Mouse (Mus musculus) layer of hippocampus, postnatal 36 days (tissue): Measurements from ENCODE around the gene Cyp4f15. TPM values are rescaled to one million over a fixed set of nuclear protein-coding genes. Genes with fewer than 3 reads are reported as not detected.
"Not testable (repeated sequence)": the region's sequence is repeated elsewhere in the genome, so short reads cannot be mapped to it uniquely, and the experiment has no call there.

Source experiments
- DNase-seq, 2 experiments: peaks; one replicate each; pipeline ENCODE4 v3.0.0; 2022
- total RNA-seq, 2 experiments: library from RNA; stranded (reverse); gene quantifications; 2 replicates each; pipeline ENCODE4 v1.2.3; 2021

Gene Cyp4f15
- 10 to 100 TPM; 16.7 to 20.8 TPM for total RNA-seq

GRCm38 (mm10) chr17:32685048-32685750, at the start of gene Cyp4f15:
Gene Cyp4f15 (plus strand): TSS chr17:32685627.
- peak; percentile 49 to 56 for DNase-seq

- DNase-seq = no peak
These were observed 49.1 kb upstream of the Cyp4f15 start for GRCm38 (mm10) chr17:32636341-32636740.

- no peak for DNase-seq
These were observed 48.3 kb upstream of the Cyp4f15 start for GRCm38 (mm10) chr17:32637151-32637550.

DNA sequence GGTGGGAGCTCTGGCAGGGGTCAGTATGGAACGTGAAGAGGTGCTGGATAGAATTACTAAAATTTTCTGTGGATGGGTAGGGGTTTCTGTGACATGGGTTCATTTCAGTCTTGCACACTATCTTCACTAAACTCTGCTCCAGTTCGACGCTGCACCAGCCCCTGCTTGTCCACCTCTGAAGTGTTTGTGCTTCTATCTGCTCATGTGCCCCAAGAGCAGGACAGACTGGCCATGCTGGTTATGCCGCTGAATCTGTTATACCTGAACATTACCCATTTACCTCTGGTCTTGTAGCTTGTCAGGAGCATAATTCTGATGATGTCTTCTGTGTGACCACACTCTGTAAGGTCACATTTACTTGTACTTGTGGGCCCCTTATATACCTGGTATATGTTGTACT, 38.8 kb upstream of the Cyp4f15 start:
- no peak for DNase-seq

- no peak for DNase-seq
These were observed 31.6 kb upstream of the Cyp4f15 start for GRCm38 (mm10) chr17:32653860-32654259.

- DNase-seq = no peak
These were observed 28.4 kb upstream of the Cyp4f15 start for GRCm38 (mm10) chr17:32657041-32657440.

DNA sequence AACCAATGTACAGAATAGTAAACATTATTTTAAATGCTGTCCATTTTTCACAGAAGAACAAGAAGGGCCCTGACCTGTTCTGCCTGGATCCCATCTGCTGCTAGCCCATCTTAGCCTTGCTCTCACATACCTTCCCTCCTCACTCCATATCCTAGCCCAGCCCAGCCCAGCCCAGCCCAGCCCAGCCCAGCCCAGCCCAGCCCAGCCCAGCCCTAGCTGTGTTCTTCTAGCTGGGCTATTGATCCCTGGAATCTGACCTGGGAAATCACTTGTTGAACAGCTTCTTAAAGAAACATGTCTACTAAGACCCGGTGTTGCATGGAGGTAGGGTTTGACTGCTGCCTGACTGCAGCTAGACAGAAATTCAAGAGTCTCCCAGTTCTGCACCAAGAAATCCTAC, 27.2 kb upstream of the Cyp4f15 start:
- no peak for DNase-seq

DNA sequence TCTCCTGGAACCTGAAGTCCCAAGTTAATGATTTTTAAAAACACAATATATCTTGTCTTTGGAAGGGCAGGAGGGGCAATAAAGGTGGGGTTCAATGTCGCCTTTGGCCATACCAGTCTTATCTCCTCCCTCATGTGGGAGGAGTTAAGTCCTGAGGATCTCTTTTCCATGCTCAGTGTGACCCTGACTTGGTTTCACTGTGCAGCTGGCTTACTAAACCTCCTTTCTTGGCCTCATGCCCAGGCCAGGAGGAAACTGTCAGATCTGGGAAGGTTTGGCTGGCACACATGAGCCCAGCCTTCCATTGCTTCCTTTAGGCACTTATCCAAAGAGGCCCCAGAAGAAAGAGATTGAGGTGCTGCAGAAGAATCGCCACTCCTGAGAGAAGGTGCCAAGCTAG, 26.7 kb upstream of the Cyp4f15 start, which contains the start of gene Cyp4f40:
Gene Cyp4f40 (plus strand): TSS at position 189 of the 400 bp plus-strand sequence.
- peak in 1 of 2 experiments; percentile 2 for DNase-seq

DNA sequence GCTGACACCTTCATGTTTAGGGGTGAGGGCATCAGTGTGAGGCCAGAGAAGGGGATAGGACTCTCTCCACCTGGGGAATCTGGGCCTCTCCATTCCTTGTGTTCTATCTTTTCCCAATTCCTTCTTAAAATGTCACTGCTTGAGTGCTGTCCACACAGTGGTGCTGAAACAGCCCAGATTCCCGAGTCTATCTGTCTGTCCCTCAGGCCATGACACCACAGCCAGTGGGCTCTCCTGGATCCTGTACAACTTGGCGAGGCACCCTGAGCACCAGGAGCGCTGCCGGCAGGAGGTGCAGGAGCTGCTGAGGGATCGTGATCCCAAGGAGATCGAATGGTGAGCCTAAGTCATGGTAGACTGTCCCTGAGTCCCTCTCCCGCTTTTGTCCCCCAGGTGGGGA, 11.5 kb upstream of the Cyp4f15 start:
- no peak for DNase-seq

DNA sequence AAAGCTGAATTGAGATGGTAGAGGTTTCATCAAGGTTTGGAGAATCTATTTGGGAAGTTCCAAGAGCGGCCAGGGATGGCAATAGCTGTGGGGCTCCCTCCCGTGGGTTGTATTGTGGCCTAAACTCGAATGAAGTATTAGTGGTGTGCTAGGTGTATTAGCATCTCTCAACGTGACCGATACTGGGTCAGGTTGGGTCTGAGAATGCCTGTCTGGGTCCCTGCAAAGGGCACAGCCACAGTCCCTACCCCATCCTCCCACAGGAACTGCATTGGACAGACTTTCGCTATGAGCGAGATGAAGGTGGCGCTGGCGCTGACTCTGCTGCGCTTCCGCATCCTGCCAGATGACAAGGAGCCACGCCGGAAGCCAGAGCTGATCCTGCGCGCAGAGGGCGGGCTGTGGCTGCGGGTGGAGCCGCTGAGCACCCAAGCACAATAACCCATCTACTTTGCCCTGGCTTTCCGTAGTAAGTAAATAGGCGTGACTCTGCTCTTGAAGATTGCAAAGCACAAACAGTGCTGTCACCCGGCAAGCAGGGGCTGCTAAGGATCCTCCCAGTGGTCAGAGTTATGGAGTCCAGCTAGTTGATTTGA, 9.3 kb upstream of the Cyp4f15 start:
- no peak for DNase-seq

- DNase-seq = no peak
These were observed 5.0 kb upstream of the Cyp4f15 start for GRCm38 (mm10) chr17:32680404-32680803.

GRCm38 (mm10) chr17:32686722-32687121, 1.3 kb downstream of the Cyp4f15 start:
- no peak for DNase-seq

DNA sequence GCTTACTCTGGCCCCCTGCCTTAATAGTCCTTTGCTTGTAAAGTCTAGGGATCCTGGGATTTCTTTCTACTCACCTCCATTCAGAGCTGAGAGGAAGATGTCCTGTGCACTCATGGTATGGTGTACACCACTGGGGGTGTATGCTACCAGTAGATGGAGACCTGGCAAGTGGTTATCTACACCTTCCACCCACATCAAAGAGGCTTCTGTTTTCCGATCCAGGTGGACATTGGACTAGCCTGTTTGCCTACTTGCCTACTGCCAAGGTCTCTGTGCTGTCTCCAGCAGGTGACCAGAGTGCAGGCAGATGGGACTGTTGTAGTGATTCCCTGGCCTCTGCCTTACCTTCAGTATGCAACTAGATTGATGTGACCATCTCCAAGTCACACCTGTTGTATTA, 5.5 kb downstream of the Cyp4f15 start:
- no peak for DNase-seq

DNA sequence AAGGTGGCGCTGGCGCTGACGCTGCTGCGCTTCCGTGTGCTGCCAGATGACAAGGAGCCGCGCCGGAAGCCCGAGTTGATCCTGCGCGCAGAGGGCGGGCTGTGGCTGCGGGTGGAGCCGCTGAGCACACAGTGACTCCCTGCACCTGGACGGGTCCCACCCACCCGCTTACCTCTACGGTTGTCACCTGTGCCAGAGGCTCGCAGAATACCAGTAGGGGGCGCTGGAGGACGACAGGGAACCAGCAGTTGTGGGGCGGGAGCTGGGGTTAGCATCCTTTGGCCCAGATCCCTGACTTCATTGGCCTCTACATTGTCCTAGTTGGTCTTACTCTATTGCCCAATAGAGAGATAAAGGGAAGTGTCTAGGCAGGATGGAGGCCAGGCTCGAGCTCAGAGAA, 17.4 kb downstream of the Cyp4f15 start:
- DNase-seq = peak in 1 of 2 experiments; percentile 2

DNA sequence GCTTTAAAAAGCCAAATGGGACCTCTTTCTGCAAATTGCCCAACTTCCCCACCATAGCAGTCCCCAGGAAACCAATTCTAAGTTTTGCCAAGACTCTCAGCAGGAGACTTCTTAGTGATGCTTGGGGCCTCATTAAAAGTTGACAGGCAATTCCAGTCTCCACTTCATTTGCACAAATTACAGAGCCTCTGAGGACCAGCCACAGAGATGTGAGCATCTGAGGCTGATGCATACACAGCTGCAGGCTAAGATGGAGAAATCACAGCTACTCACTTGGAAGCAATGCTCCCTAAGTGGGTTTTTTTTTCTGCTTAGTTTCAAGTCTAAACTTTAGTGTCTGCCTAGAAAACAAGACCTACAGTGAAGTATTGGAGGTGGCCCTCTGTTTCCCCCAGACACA, 25.1 kb downstream of the Cyp4f15 start:
- not testable (repeated sequence) for DNase-seq

GRCm38 (mm10) chr17:32722151-32722550, 36.7 kb downstream of the Cyp4f15 start:
- not testable (repeated sequence) for DNase-seq

GRCm38 (mm10) chr17:32722771-32723170, 37.3 kb downstream of the Cyp4f15 start:
- DNase-seq = no peak

DNA sequence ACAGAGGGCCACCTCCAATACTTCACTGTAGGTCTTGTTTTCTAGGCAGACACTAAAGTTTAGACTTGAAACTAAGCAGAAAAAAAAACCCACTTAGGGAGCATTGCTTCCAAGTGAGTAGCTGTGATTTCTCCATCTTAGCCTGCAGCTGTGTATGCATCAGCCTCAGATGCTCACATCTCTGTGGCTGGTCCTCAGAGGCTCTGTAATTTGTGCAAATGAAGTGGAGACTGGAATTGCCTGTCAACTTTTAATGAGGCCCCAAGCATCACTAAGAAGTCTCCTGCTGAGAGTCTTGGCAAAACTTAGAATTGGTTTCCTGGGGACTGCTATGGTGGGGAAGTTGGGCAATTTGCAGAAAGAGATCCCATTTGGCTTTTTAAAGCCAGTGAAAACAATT, 40.9 kb downstream of the Cyp4f15 start:
- DNase-seq = not testable (repeated sequence)

- DNase-seq = no peak
These were observed 43.6 kb downstream of the Cyp4f15 start for GRCm38 (mm10) chr17:32729029-32729428.

DNA sequence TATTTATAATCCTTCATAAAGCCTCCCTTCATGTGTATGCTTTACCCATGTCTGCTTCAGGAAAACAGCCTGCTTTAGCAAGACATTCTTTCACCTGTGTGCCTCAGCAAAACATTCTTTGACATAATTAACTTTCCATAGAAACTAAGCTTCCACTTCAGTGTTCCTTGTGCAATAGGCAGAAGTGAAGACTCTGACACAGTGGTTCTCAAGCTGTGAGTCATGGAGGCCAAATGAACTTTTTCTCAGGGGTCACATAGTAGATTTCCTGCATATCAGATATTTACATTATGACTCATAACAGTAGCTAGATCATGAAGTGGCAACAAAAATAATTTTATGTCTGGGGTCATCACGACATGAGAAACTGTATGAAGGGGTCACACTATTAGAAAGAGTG, 53.0 kb downstream of the Cyp4f15 start:
- DNase-seq = no peak

- DNase-seq = no peak
These were observed 55.6 kb downstream of the Cyp4f15 start for GRCm38 (mm10) chr17:32741057-32741456.

- DNase-seq = no peak
These were observed 65.2 kb downstream of the Cyp4f15 start for GRCm38 (mm10) chr17:32750611-32751010.
